Mouse (Mus musculus) cerebellum, adult 11-12 months (tissue): Measurements from ENCODE around the gene Usp7.

Experiments
- DNase-seq: peaks from one replicate; pipeline ENCODE4 v3.0.0; 2022

Gene Usp7

GRCm38 (mm10) chr16:8670041-8671035 is 121.8 kb downstream of the Usp7 start:
- DNase-seq = no peak

DNA sequence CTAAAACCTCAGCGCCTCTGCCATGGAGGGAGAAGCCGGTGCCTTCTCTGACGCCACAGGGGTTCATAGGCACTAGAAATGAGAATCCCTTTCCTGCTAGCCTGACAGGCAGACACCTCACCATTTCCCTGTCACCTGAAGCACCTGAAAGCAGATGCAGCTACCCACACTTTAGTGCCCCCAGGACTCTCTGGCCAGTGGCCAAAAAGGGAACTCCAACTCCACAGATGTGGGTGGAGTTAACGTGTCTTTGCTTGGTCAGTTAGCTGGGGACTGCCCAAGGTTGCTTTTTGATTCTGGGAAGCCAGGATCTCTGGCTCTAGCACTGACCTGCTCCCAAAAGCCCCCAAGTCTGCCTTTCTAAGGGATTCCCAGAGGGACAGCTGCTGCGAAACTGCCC is 122.7 kb downstream of the Usp7 start:
- no peak for DNase-seq

DNA sequence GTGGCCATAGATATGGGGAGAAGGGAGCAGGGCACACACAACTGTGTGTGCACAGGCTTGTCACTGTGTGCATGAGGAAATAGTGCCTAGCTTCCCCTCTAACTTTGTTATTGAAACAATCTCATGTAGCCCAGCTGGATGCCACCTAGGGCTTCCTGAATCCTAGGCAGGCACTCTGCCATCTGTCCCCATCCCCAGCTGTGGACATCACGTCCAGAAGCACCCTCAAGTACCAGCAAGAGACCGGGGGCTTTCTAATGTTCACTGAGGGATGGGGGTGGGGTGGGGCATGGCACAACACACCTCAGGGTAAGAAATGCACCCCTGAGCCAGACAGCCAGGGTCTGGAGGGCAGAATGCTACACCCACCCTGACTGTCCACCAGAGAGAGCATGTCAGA is 123.7 kb downstream of the Usp7 start:
- DNase-seq = no peak

GRCm38 (mm10) chr16:8667814-8668213 is 124.3 kb downstream of the Usp7 start:
- no peak for DNase-seq

- DNase-seq = no peak
Measured at GRCm38 (mm10) chr16:8667261-8667660, 124.8 kb downstream of the Usp7 start.

DNA sequence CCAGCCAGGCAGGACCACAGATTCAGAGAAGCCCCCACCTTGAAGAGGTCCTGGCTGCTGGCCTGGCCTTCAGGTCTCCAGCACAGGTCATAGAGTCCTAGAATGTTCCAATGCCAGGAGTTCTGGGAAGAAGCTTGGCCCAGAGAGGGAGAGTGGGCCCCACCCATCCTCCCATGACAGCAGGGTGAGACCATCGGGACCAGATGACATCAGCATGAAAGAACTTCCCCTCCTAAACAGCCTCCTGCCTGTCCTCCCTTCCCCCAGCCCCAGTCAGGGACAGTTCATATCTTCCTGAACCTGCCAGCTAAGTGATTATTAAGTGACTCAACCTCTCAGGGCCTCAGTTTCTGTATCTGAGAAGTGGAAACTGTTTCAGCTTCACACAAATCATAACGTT is 125.7 kb downstream of the Usp7 start:
- DNase-seq = no peak

DNA sequence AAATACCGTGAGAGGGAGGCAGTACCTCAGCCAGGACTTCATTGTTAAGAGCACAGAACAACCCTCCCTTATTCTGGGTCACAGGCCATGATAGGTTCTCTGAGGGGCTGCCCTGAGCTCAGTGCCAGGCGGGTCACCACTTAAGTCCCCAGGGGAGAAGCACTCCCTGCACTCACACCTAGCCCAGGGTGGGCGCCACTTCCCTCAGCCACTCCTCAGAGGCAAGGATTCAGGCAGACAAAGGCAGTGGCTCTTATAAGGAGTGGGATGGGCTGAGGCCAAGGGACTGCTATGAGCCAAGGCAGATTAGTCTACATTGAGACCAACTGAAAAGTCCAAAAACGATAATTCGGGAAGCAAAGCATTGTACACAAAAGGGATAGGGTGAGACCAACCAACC is 126.7 kb downstream of the Usp7 start:
- no peak for DNase-seq

- DNase-seq = no peak
Measured at GRCm38 (mm10) chr16:8663606-8664539, 128.2 kb downstream of the Usp7 start.

DNA sequence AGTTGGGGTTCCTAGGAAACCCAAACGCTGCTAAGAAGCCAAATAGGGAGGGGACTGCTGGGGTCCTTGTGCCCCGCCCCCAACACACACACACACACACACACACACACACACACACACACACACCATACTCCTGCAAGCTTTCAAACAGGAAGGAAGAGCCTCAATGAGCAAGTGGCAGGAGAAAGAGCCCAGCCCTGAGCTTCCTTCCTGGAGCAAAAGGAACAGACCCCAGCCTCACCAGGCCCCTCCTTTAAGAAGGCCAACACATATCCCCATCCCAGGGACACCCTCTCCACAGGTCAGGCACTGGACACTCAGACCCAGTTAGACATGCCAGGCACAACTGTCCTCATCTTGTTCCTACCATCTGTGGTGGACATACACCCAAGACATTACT is 129.1 kb downstream of the Usp7 start:
- no peak for DNase-seq

- no peak for DNase-seq
Measured at GRCm38 (mm10) chr16:8658764-8659163, 133.3 kb downstream of the Usp7 start.

DNA sequence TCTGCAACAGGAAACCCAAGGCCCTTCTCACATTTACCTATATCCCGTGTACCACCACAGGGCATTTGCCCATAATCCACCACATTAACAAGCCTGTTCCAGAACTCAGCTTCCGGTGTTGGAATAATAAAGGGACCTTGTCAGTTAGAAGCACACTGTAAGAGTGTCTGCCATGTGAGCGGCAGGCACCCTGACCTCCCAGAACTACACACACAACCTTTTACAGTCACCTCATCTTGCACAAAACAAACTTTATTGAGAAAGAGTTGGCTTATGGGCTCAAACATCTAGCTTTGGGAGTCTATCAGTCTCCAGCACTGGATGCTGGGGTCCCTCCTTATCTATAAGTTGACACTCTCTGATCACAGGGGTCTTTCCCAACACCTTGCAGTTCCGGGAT is 133.8 kb downstream of the Usp7 start:
- DNase-seq = no peak

DNA sequence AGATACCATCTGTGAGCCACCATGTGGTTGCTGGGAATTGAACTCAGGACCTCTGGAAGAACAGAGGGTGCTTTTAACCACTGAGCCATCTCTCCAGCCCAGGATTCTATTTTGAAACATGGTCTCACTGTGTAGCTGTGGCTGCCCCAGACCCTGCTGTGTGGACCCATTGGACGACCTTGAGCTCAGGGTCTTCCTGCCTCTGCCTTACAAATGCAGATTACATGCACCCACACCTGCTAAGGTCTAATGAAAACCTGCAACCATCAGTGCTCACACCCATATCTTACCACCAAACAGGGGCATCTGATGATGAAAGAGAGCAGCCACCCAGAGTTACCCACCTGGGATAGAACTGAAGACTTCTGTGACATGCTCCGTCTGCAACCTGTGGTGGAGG is 135.9 kb downstream of the Usp7 start:
- no peak for DNase-seq

GRCm38 (mm10) chr16:8655599-8655998 is 136.5 kb downstream of the Usp7 start:
- DNase-seq = no peak

GRCm38 (mm10) chr16:8655108-8655507 is 137.0 kb downstream of the Usp7 start:
- DNase-seq = no peak

- DNase-seq = no peak
Measured at GRCm38 (mm10) chr16:8650007-8650406, 142.1 kb downstream of the Usp7 start.

- DNase-seq = no peak
Measured at GRCm38 (mm10) chr16:8645546-8645945, 146.6 kb downstream of the Usp7 start.

DNA sequence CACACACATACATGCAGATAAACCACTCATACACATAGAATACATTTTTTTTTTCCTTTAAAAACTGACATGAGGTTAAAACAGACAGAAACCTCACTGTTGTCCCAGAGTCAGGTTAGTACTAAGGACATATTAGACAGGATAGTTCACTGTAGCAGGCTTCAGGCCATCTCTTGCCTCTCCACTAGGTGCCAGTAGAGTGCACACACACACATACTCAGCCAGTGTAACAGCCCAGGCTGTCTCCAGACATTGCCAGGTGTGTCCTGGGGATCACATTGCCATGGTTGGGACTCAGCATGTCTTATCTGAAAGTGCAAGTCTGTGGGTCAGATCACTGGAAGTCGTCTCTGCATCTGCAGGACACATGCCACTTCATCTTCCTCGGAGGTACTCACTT is 148.3 kb downstream of the Usp7 start:
- DNase-seq = no peak
